Mouse (Mus musculus): ENCODE results near the gene Olfr160. TPM values are rescaled to one million over a fixed set of nuclear protein-coding genes. Genes with fewer than 3 reads are reported as not detected.

Gene Olfr160
- not detected in 2 replicates for polyA plus RNA-seq (2014; fragmentation: Nextera tagmentation; extraction: Ambion mirVana)

- no peaks in the 10 kb centered on the region for H3K27me3 ChIP-seq (replicated peaks; ENCODE audit: control insufficient read depth, insufficient read depth, low read length)
- DNase-seq (ENCODE audit: low spot score) (no peak), ATAC-seq (ENCODE audit: low read depth) (no peak)
- WGBS, result 86% methylated on average over 1 of the region's 1 CpGs
- H3K9me3 ChIP-seq (ENCODE audit: control insufficient read depth, low read length), result no peaks in the 10 kb centered on the region
- no peak within 1 kb of the TSS for H3K27ac ChIP-seq (replicated peaks; ENCODE audit: low read depth, low read length)
- H3K36me3 ChIP-seq (ENCODE audit: control insufficient read depth, insufficient read depth, low read length), result no peaks in the 10 kb centered on the region
- no peak within 1 kb of the TSS for H3K9ac ChIP-seq (ENCODE audit: low read depth, low read length)
- no peak within 1 kb of the TSS for H3K4me3 ChIP-seq (ENCODE audit: low read depth, low read length)
- no peak within 1 kb of the TSS for H3K4me2 ChIP-seq (ENCODE audit: low read depth, low read length)
- no peaks in the 10 kb centered on the region for H3K4me1 ChIP-seq (ENCODE audit: control insufficient read depth, insufficient read depth, low read length)
These were observed at the start of gene Olfr160 for GRCm38 (mm10) chr9:37716150-37716549. Gene Olfr160 (minus strand): TSS chr9:37716250.

GRCm38 (mm10) chr9:37762541-37762940, 46.5 kb upstream of the Olfr160 start:
- H3K27me3 ChIP-seq (replicated peaks; ENCODE audit: control insufficient read depth, insufficient read depth, low read length), result no peaks in the 10 kb centered on the region
- no peaks in the 10 kb centered on the region for H3K4me1 ChIP-seq (ENCODE audit: control insufficient read depth, insufficient read depth, low read length)
- H3K4me3 ChIP-seq (ENCODE audit: low read depth, low read length), result no peak overlapping the region
- WGBS, result 58% methylated on average over 2 of the region's 2 CpGs
- H3K9ac ChIP-seq (ENCODE audit: low read depth, low read length), result no peak overlapping the region
- H3K27ac ChIP-seq (replicated peaks; ENCODE audit: low read depth, low read length), result no peak overlapping the region
- no peak for DNase-seq (ENCODE audit: low spot score)
- H3K36me3 ChIP-seq (ENCODE audit: control insufficient read depth, insufficient read depth, low read length), result no peaks in the 10 kb centered on the region
- no peaks in the 10 kb centered on the region for H3K9me3 ChIP-seq (ENCODE audit: control insufficient read depth, low read length)
- no peak for ATAC-seq (ENCODE audit: low read depth)
- no peak overlapping the region for H3K4me2 ChIP-seq (ENCODE audit: low read depth, low read length)

- DNase-seq (ENCODE audit: low spot score) (no peak), ATAC-seq (ENCODE audit: low read depth) (no peak)
- no peaks in the 10 kb centered on the region for H3K27me3 ChIP-seq (replicated peaks; ENCODE audit: control insufficient read depth, insufficient read depth, low read length)
- no peaks in the 10 kb centered on the region for H3K4me1 ChIP-seq (ENCODE audit: control insufficient read depth, insufficient read depth, low read length)
- no peak overlapping the region for H3K27ac ChIP-seq (replicated peaks; ENCODE audit: low read depth, low read length)
- no peaks in the 10 kb centered on the region for H3K9me3 ChIP-seq (ENCODE audit: control insufficient read depth, low read length)
- H3K4me3 ChIP-seq (ENCODE audit: low read depth, low read length), result no peak overlapping the region
- H3K36me3 ChIP-seq (ENCODE audit: control insufficient read depth, insufficient read depth, low read length), result no peaks in the 10 kb centered on the region
- no peak overlapping the region for H3K4me2 ChIP-seq (ENCODE audit: low read depth, low read length)
- WGBS, result 90% methylated on average over 2 of the region's 2 CpGs
- no peak overlapping the region for H3K9ac ChIP-seq (ENCODE audit: low read depth, low read length)
These were observed 45.7 kb upstream of the Olfr160 start for GRCm38 (mm10) chr9:37761728-37762127.

- ATAC-seq (ENCODE audit: low read depth) (no peak), DNase-seq (ENCODE audit: low spot score) (no peak)
- Histone ChIP-seq H3K4me1 (ENCODE audit: control insufficient read depth, insufficient read depth, low read length) (no peaks in the 10 kb centered on the region), H3K4me3 (ENCODE audit: low read depth, low read length) (no peak overlapping the region), H3K4me2 (ENCODE audit: low read depth, low read length) (no peak overlapping the region), H3K36me3 (ENCODE audit: control insufficient read depth, insufficient read depth, low read length) (no peaks in the 10 kb centered on the region), H3K9me3 (ENCODE audit: control insufficient read depth, low read length) (no peaks in the 10 kb centered on the region), H3K9ac (ENCODE audit: low read depth, low read length) (no peak overlapping the region), H3K27ac (replicated peaks; ENCODE audit: low read depth, low read length) (no peak overlapping the region), H3K27me3 (replicated peaks; ENCODE audit: control insufficient read depth, insufficient read depth, low read length) (no peaks in the 10 kb centered on the region)
- WGBS, result 65% methylated on average over 4 of the region's 4 CpGs
These were observed 36.0 kb upstream of the Olfr160 start for GRCm38 (mm10) chr9:37752006-37752405.

- H3K4me3 ChIP-seq (ENCODE audit: low read depth, low read length), result no peak overlapping the region
- H3K36me3 ChIP-seq (ENCODE audit: control insufficient read depth, insufficient read depth, low read length), result no peaks in the 10 kb centered on the region
- DNase-seq (ENCODE audit: low spot score), result no peak
- 70% methylated on average over 2 of the region's 2 CpGs for WGBS
- no peak overlapping the region for H3K9ac ChIP-seq (ENCODE audit: low read depth, low read length)
- no peak overlapping the region for H3K27ac ChIP-seq (replicated peaks; ENCODE audit: low read depth, low read length)
- no peaks in the 10 kb centered on the region for H3K4me1 ChIP-seq (ENCODE audit: control insufficient read depth, insufficient read depth, low read length)
- no peaks in the 10 kb centered on the region for H3K9me3 ChIP-seq (ENCODE audit: control insufficient read depth, low read length)
- no peak for ATAC-seq (ENCODE audit: low read depth)
- no peaks in the 10 kb centered on the region for H3K27me3 ChIP-seq (replicated peaks; ENCODE audit: control insufficient read depth, insufficient read depth, low read length)
- no peak overlapping the region for H3K4me2 ChIP-seq (ENCODE audit: low read depth, low read length)
These were observed 35.4 kb upstream of the Olfr160 start for GRCm38 (mm10) chr9:37751467-37751866.

GRCm38 (mm10) chr9:37750319-37751075, 34.4 kb upstream of the Olfr160 start:
- H3K4me2 ChIP-seq (ENCODE audit: low read depth, low read length), result no peak overlapping the region
- H3K27ac ChIP-seq (replicated peaks; ENCODE audit: low read depth, low read length), result no peak overlapping the region
- no peak; the same call in 1 of the 2 replicates for ATAC-seq (ENCODE audit: low read depth)
- WGBS, result 27% methylated on average over 7 of the region's 7 CpGs
- no peaks in the 10 kb centered on the region for H3K4me1 ChIP-seq (ENCODE audit: control insufficient read depth, insufficient read depth, low read length)
- no peak overlapping the region for H3K4me3 ChIP-seq (ENCODE audit: low read depth, low read length)
- DNase-seq (ENCODE audit: low spot score), result no peak
- no peaks in the 10 kb centered on the region for H3K27me3 ChIP-seq (replicated peaks; ENCODE audit: control insufficient read depth, insufficient read depth, low read length)
- H3K9me3 ChIP-seq (ENCODE audit: control insufficient read depth, low read length), result no peaks in the 10 kb centered on the region
- H3K9ac ChIP-seq (ENCODE audit: low read depth, low read length), result no peak overlapping the region
- no peaks in the 10 kb centered on the region for H3K36me3 ChIP-seq (ENCODE audit: control insufficient read depth, insufficient read depth, low read length)

- no peak for ATAC-seq (ENCODE audit: low read depth)
These were observed 28.8 kb upstream of the Olfr160 start, which contains the start of gene Olfr874 for GRCm38 (mm10) chr9:37744806-37745205. Gene Olfr874 (plus strand): TSS chr9:37745106.

GRCm38 (mm10) chr9:37734310-37734709, 18.3 kb upstream of the Olfr160 start:
- ATAC-seq (ENCODE audit: low read depth) (no peak), DNase-seq (ENCODE audit: low spot score) (peak; percentile 3)
- Histone ChIP-seq H3K36me3 (ENCODE audit: control insufficient read depth, insufficient read depth, low read length) (no peaks in the 10 kb centered on the region), H3K27ac (replicated peaks; ENCODE audit: low read depth, low read length) (no peak overlapping the region), H3K4me2 (ENCODE audit: low read depth, low read length) (no peak overlapping the region), H3K4me3 (ENCODE audit: low read depth, low read length) (no peak overlapping the region), H3K4me1 (ENCODE audit: control insufficient read depth, insufficient read depth, low read length) (no peaks in the 10 kb centered on the region), H3K27me3 (replicated peaks; ENCODE audit: control insufficient read depth, insufficient read depth, low read length) (no peaks in the 10 kb centered on the region), H3K9ac (ENCODE audit: low read depth, low read length) (no peak overlapping the region), H3K9me3 (ENCODE audit: control insufficient read depth, low read length) (no peaks in the 10 kb centered on the region)
- WGBS, result 82% methylated on average over 1 of the region's 1 CpGs

More at GRCm38 (mm10) chr9:37744806-37745205, 28.8 kb upstream of the Olfr160 start, which contains the start of gene Olfr874:
- no peaks in the 10 kb centered on the region for H3K4me1 ChIP-seq (ENCODE audit: control insufficient read depth, insufficient read depth, low read length)
- H3K4me3 ChIP-seq (ENCODE audit: low read depth, low read length), result no peak within 1 kb of the TSS
- no peaks in the 10 kb centered on the region for H3K9me3 ChIP-seq (ENCODE audit: control insufficient read depth, low read length)
- H3K27ac ChIP-seq (replicated peaks; ENCODE audit: low read depth, low read length), result no peak within 1 kb of the TSS
- no peaks in the 10 kb centered on the region for H3K27me3 ChIP-seq (replicated peaks; ENCODE audit: control insufficient read depth, insufficient read depth, low read length)
- H3K4me2 ChIP-seq (ENCODE audit: low read depth, low read length), result no peak within 1 kb of the TSS
- DNase-seq (ENCODE audit: low spot score), result no peak
- no peaks in the 10 kb centered on the region for H3K36me3 ChIP-seq (ENCODE audit: control insufficient read depth, insufficient read depth, low read length)
- no peak within 1 kb of the TSS for H3K9ac ChIP-seq (ENCODE audit: low read depth, low read length)
